In genomic region chr16:92200615-92201014, GRCm38 (mm10) we compare ENCODE assay signal across 10 mouse cellular contexts.
DNase-seq lines count a peak whose midpoint lies in the region.
"Had no signal": no experiment of that assay in that cellular context is flagged by ENCODE, and none has a peak within 500 bp of the region (broad histone marks: within the 10 kb centered on the region; RNA-seq: fewer than 3 reads in every experiment).

No protein-coding gene starts in this region.

- H3K9me3 ChIP-seq in embryonic facial prominence, embryonic 10.5 days: no peaks in the 10 kb centered on the region
- H3K9me3 ChIP-seq: forebrain, embryonic 15.5 days had no signal

- H3K27ac ChIP-seq in embryonic facial prominence, embryonic 10.5 days (replicated peaks): peak overlapping the region; percentile 35; the same call in 1 of the 2 replicates
- H3K27ac ChIP-seq: forebrain, embryonic 15.5 days had no signal

- H3K36me3 ChIP-seq in embryonic facial prominence, embryonic 10.5 days (replicated peaks): no peaks in the 10 kb centered on the region
- H3K36me3 ChIP-seq: forebrain, embryonic 15.5 days had no signal

- WGBS in embryonic facial prominence, embryonic 10.5 days: 61% methylated on average over 7 of the region's 7 CpGs

- H3K27me3 ChIP-seq in embryonic facial prominence, embryonic 10.5 days (replicated peaks; ENCODE audit: low read depth, poor library complexity, severe bottlenecking): no peaks in the 10 kb centered on the region
- H3K27me3 ChIP-seq: forebrain, embryonic 15.5 days had no signal

- H3K4me3 ChIP-seq in embryonic facial prominence, embryonic 10.5 days: no peak overlapping the region
- H3K4me3 ChIP-seq: forebrain, embryonic 15.5 days had no signal

- peak; percentile 4 for DNase-seq in cerebellum, adult 11 months
- no peak for DNase-seq in cerebellum, postnatal 36 days
- peak; percentile 12 to 18 for DNase-seq in left cerebral cortex, postnatal 25 days (ENCODE audit: low spot score in 2 of 2)
- no peak for DNase-seq in left cerebral cortex, postnatal 36 days (ENCODE audit: low spot score in 2 of 2)
- no peak for DNase-seq in embryonic facial prominence, embryonic 10.5 days (ENCODE audit: low spot score)
- peak; percentile 56 for DNase-seq in mesoderm, embryonic 11.5 days (ENCODE audit: low read depth, low spot score)
- no peak for DNase-seq in thymus, postnatal 14 days
- DNase-seq in urinary bladder, postnatal 36 days (ENCODE audit: low spot score in 2 of 2): no peak
- DNase-seq: lung, adult 2 months had no signal

- intact Hi-C loops in left cerebral cortex, postnatal 25 days (cut with DNase I): no loop called here
- intact Hi-C loops in left cerebral cortex, postnatal 36 days (cut with DNase I): loop anchor here (5.0 kb wide), 1 partner anchor 143 kb away; the partner anchor contains the start of genes Gm49711, Mrps6 and Slc5a3

- H3K4me1 ChIP-seq in embryonic facial prominence, embryonic 10.5 days: peaks cover 3% of the 10 kb centered on the region; the same call in 1 of the 2 replicates

Comparison
In these comparisons a context has a peak if more than half of its experiments do, and no peak if none do; other contexts are left out.
1. DNase-seq: peak in cerebellum, adult 11 months (single experiment), left cerebral cortex, postnatal 25 days (2 of 2) and mesoderm, embryonic 11.5 days (single experiment); none in cerebellum, postnatal 36 days (0 of 2), left cerebral cortex, postnatal 36 days (0 of 2), embryonic facial prominence, embryonic 10.5 days (single experiment), thymus, postnatal 14 days (single experiment) and urinary bladder, postnatal 36 days (0 of 2).